Mouse (Mus musculus) CH12.LX (cell line): ENCODE results near the gene Ms4a6b.
"Not testable (repeated sequence)": the region's sequence is repeated elsewhere in the genome, so short reads cannot be mapped to it uniquely, and the experiment has no call there.

Source experiments
- JUN ChIP-seq: IDR thresholded peaks from 2 replicates; pipeline ENCODE4 v1.6.1; 2011; ENCODE audit warnings: low read depth, mild to moderate bottlenecking, low read length, improper control_type of control experiment, moderate library complexity; ENCODE audit not compliant: insufficient read depth
- SIN3A ChIP-seq: IDR thresholded peaks from 2 replicates; pipeline ENCODE4 v1.6.1; 2012; ENCODE audit warnings: low read length, improper control_type of control experiment, inconsistent platforms

DNA sequence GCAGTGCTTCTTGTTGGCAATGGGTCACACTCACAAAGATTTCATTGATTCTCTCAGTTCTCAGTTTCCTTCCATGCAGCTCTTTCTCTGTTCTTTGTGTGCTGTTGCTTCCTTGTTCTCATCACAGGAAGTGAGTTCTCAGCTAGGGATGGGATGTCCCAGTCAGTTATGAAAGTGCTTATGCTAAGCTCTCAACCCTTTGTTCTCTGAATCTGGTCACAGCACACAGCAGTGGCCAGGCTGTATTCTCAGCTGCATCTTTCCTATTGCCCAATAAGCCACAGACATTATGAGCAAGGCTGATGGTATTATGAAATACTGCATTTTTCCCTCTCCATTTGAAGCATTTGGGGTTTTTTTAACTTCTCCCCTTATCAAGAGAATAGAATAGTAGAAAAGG is 43.2 kb downstream of the Ms4a6b start:
- not testable (repeated sequence) for TF ChIP-seq SIN3A, JUN
